Comparison of ENCODE assay signal across 17 mouse cellular contexts in the genomic region with DNA sequence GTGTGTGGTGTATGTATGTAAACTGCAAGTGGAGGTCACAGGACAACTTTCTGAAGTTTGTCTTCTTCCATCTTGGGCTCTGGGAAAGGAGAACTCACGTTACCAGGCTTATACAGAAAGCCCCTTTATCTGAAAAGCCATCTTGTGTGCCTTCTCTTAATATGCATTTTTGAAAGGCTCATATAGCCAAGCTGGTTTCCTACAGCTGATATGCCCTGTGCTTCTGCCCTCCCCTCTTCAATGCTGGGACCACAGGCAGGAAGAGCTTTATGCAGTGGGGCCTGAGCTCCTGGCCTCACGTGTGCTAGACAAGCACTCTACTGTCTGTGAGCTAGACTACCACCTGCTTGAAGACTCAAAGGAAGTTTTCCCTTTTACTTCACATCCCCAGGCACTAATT.
"Had no signal": no experiment of that assay in that cellular context is flagged by ENCODE, and none has a peak within 500 bp of the region (broad histone marks: within the 10 kb centered on the region; RNA-seq: fewer than 3 reads in every experiment).

No protein-coding gene starts in this region.

- H3K4me1 ChIP-seq: kidney, embryonic 15.5 days; limb, embryonic 12.5 days; neural tube, embryonic 13.5 days had no signal

- H3K27me3 ChIP-seq: kidney, embryonic 15.5 days; limb, embryonic 12.5 days; liver, embryonic 15.5 days; neural tube, embryonic 13.5 days had no signal

- H3K4me3 ChIP-seq: kidney, embryonic 15.5 days; limb, embryonic 12.5 days; liver, embryonic 15.5 days; neural tube, embryonic 13.5 days had no signal

- DNase-seq: kidney, adult 2 months; kidney, postnatal 14 days; liver; lung, adult 2 months; lung, postnatal 36 days; midbrain, embryonic 14.5 days; retina, postnatal 1 day; right cerebral cortex, postnatal 4 days; spleen, adult 18-20 months; thymus, adult 18-20 months; thymus, postnatal 25 days had no signal

- H3K36me3 ChIP-seq: kidney, embryonic 15.5 days; limb, embryonic 12.5 days; liver, embryonic 15.5 days; neural tube, embryonic 13.5 days had no signal

- H3K9me3 ChIP-seq: kidney, embryonic 15.5 days; limb, embryonic 12.5 days; liver, embryonic 15.5 days; neural tube, embryonic 13.5 days had no signal

- ATAC-seq: intestine, embryonic 16.5 days; lung, postnatal 0 days had no signal

- H3K9ac ChIP-seq: kidney, embryonic 15.5 days; limb, embryonic 12.5 days; liver, embryonic 15.5 days; neural tube, embryonic 13.5 days had no signal

- H3K27ac ChIP-seq: kidney, embryonic 15.5 days; limb, embryonic 12.5 days; liver, embryonic 15.5 days; neural tube, embryonic 13.5 days had no signal
